Mouse (Mus musculus): ENCODE measurements around the gene Zfp383.

- TF ChIP-seq POLR2A (IDR thresholded peaks at IDR 0.05; ENCODE audit: control insufficient read depth, extremely low read depth, insufficient read depth, low read length, poor library complexity), result no peak
- no peak for TF ChIP-seq CTCF (IDR thresholded peaks at IDR 0.05; ENCODE audit: borderline replicate concordance, control insufficient read depth, extremely low read depth, insufficient read depth, low read length, poor library complexity)
These were observed 10.0 kb downstream of the Zfp383 start for GRCm38 (mm10) chr7:29918062-29918453.
